Mouse (Mus musculus): ENCODE results near the gene Gm21964. TPM values are rescaled to one million over a fixed set of nuclear protein-coding genes. Genes with fewer than 3 reads are reported as not detected.
A peak's percentile ranks its signal among the peaks of the same experiment; 100 is the strongest.

Gene Gm21964
- not detected in 2 replicates for polyA plus RNA-seq (2015; fragmentation: Nextera tagmentation; extraction: Ambion mirVana)

DNA sequence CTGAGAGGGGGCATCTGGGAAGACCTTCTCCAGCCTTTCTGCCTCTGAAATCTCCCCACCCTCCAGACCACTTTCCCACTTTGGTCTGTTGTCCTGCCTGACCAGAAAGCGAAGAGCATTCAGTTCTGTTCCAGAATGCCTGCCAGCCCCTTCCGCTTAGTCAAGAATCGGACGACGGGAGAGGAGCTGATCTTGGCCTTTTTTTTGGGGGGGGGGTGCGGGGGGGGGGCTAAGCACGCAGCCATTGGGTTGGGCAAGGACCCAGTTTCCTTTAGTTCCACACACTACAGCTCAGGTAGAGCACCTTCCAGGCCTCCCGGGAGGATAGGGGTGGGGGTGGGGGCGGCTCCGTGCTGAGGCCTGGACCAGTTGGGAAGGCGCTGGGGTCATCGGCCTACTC is at the start of gene Gm21964:
Gm21964 (plus strand) TSS at position 301 of the 400 bp plus-strand sequence.
- H3K27me3 ChIP-seq (replicated peaks), result no peaks in the 10 kb centered on the region
- H3K36me3 ChIP-seq, result no peaks in the 10 kb centered on the region
- no peak within 1 kb of the TSS for H3K9ac ChIP-seq
- WGBS, result 86% methylated on average over 11 of the region's 12 CpGs
- H3K27ac ChIP-seq (replicated peaks), result no peak within 1 kb of the TSS
- no peaks in the 10 kb centered on the region for H3K9me3 ChIP-seq
- no peak within 1 kb of the TSS for H3K4me2 ChIP-seq
- H3K4me3 ChIP-seq, result no peak within 1 kb of the TSS
- no peaks in the 10 kb centered on the region for H3K4me1 ChIP-seq
- ATAC-seq (ENCODE audit: extremely low read depth, insufficient number of reproducible peaks, low FRiP score, low TSS enrichment), result no peak

DNA sequence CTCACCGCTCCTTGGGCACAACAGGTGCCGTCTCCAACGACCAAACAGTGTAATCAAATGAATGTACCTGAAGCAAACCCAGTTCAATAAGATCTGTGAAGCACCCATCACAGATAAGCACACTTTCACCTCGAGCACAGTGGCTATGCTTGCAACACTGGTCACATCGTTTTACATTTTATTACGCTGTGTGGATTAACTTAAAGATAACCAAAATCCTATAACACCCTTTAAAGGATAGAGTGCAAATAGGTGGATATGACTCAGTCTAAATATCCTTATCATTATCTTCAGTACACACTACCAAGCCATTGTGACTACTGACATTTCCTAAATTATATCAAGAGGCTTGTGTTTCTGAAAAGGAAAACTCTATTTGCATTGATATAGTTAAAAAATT is 49.8 kb upstream of the Gm21964 start:
- H3K27ac ChIP-seq (replicated peaks), result no peak overlapping the region
- no peak for ATAC-seq (ENCODE audit: extremely low read depth, insufficient number of reproducible peaks, low FRiP score, low TSS enrichment)
- no peak overlapping the region for H3K9ac ChIP-seq
- no peak overlapping the region for H3K4me3 ChIP-seq
- H3K27me3 ChIP-seq (replicated peaks), result no peaks in the 10 kb centered on the region
- no peak overlapping the region for H3K4me2 ChIP-seq
- 72% methylated on average over 6 of the region's 6 CpGs for WGBS
- no peaks in the 10 kb centered on the region for H3K9me3 ChIP-seq
- H3K4me1 ChIP-seq, result no peaks in the 10 kb centered on the region
- H3K36me3 ChIP-seq, result no peaks in the 10 kb centered on the region

DNA sequence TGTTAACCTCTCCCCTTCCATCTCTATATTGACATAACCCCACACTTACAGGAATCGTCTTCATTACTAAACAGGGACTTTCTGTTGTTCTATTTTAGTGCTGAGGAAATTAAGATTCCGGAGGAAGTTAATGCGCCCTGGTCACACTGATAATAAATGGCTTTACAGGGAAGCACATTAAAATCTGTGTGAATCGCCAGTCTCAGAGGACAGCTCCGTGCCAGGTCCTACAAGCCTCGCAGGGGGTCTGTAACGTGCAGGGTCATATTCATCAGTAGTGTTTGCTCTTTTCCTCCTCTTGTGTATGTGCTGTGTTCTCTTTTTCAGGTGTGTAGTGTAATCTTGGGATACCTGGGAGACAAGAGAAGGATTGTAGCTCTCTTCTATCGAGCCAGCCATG is 42.8 kb upstream of the Gm21964 start:
- Histone ChIP-seq H3K27ac (replicated peaks) (no peak overlapping the region), H3K4me3 (no peak overlapping the region), H3K27me3 (replicated peaks) (no peaks in the 10 kb centered on the region), H3K9ac (no peak overlapping the region), H3K9me3 (no peaks in the 10 kb centered on the region), H3K4me2 (no peak overlapping the region), H3K36me3 (no peaks in the 10 kb centered on the region), H3K4me1 (no peaks in the 10 kb centered on the region)
- no peak for ATAC-seq (ENCODE audit: extremely low read depth, insufficient number of reproducible peaks, low FRiP score, low TSS enrichment)
- 58% methylated on average over 8 of the region's 8 CpGs for WGBS

DNA sequence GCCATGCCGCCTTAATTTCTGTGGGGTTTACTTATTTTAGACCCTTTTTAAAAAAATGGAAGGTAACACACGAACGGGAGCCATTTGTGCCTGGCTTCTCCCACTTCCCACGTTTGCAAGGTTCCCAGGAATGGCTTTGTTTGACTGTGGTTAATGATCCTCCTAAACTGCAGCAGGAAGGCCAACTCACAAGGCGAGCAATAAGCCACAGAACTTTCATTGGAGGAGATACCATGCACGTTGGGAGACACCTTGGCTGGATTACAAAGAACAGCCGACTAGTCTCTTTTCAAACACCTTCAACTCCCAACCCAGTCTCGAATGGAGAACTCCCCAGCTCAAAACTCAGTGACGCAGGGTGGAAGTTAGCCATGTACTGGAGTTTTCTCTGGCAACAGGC is 36.8 kb upstream of the Gm21964 start:
- Histone ChIP-seq H3K4me2 (no peak overlapping the region), H3K4me1 (no peaks in the 10 kb centered on the region), H3K27me3 (replicated peaks) (no peaks in the 10 kb centered on the region), H3K9ac (no peak overlapping the region), H3K27ac (replicated peaks) (no peak overlapping the region), H3K4me3 (no peak overlapping the region), H3K9me3 (no peaks in the 10 kb centered on the region), H3K36me3 (no peaks in the 10 kb centered on the region)
- no peak for ATAC-seq (ENCODE audit: extremely low read depth, insufficient number of reproducible peaks, low FRiP score, low TSS enrichment)
- 69% methylated on average over 9 of the region's 9 CpGs for WGBS

DNA sequence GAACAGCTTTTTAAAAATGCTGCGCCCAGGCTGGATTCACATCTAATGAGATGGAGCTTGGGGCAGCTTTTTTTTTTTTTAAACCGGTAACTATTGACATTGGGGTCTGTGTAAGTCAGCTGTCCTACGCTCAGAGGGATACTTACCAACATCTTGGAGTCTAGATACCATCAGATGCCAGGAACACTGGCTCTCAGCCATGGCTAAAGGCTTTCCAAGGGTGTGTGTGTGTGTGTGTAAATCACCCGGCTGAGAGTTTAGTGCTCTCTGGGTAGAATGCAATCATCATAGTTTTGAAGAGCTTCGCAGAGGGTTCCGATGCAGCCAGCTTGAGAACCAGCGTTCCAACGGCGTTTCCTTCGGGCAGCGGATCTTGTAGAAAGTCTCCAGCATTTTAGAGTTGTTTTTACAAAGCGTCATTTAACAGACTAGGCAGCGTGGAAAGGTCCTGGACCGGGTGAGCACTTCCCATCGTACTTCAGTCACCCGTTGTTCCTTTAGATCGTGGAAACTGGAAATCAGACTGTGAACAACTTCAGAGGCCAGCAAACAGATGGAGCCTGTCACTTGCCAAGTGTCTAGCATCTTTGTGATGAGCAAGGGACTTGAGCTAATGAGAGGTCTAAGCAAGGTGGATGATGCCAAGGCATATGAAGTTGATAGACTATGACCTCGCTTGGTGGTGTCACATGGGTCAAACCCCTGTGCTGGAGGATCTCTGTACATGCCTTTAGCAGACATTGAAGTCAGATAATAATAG is 36.2 kb upstream of the Gm21964 start:
- 85% methylated on average over 18 of the region's 18 CpGs for WGBS
- ATAC-seq (ENCODE audit: extremely low read depth, insufficient number of reproducible peaks, low FRiP score, low TSS enrichment), result no peak
- H3K9me3 ChIP-seq, result no peaks in the 10 kb centered on the region
- H3K4me2 ChIP-seq, result no peak overlapping the region
- no peak overlapping the region for H3K4me3 ChIP-seq
- H3K36me3 ChIP-seq, result no peaks in the 10 kb centered on the region
- H3K27ac ChIP-seq (replicated peaks), result no peak overlapping the region
- H3K9ac ChIP-seq, result no peak overlapping the region
- H3K27me3 ChIP-seq (replicated peaks), result no peaks in the 10 kb centered on the region
- H3K4me1 ChIP-seq, result no peaks in the 10 kb centered on the region

DNA sequence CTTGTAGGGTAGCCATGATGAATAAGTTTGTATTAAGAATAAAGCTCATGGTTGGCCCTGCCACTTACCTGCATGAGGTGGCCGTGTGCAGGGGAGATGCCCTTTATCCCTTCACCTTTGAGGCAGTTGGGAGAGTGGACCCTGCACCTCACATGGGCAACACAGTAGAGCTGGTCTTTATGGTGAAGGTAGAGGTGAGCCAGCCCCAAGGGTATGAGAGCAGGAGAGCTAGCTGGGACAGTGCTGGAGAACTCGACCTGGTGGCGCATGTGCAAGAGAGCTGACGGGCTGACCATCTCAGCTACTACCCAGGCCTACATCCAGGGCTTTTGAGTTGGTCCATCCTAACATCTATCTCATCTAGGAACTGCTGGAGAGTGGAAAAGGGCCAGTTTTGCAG is 35.3 kb upstream of the Gm21964 start:
- Histone ChIP-seq H3K27me3 (replicated peaks) (no peaks in the 10 kb centered on the region), H3K36me3 (no peaks in the 10 kb centered on the region), H3K9ac (no peak overlapping the region), H3K4me3 (no peak overlapping the region), H3K9me3 (no peaks in the 10 kb centered on the region), H3K27ac (replicated peaks) (no peak overlapping the region), H3K4me1 (no peaks in the 10 kb centered on the region), H3K4me2 (no peak overlapping the region)
- WGBS, result 84% methylated on average over 4 of the region's 4 CpGs
- ATAC-seq (ENCODE audit: extremely low read depth, insufficient number of reproducible peaks, low FRiP score, low TSS enrichment), result no peak

DNA sequence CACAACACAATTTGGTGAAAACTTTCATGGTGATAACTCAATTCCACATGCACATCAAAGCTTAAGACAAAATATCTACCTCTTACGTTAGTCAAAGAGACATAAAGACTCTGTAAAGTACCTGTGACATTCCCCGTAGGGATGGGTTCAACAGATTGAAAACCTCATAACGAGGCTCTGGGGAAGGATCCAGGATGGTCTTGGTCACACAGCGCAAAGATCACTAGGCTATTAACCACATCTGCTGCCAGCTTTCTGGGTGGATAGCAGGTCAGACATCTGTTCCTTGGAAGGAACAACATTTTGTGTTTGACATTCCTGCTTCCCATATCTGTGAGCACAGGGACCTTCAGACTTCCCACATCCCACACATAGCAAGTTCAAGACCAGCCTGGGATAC is 31.3 kb upstream of the Gm21964 start:
- Histone ChIP-seq H3K36me3 (no peaks in the 10 kb centered on the region), H3K4me3 (no peak overlapping the region), H3K9me3 (no peaks in the 10 kb centered on the region), H3K4me1 (no peaks in the 10 kb centered on the region), H3K4me2 (no peak overlapping the region), H3K27ac (replicated peaks) (no peak overlapping the region), H3K27me3 (replicated peaks) (no peaks in the 10 kb centered on the region; the same call in 1 of the 2 replicates), H3K9ac (no peak overlapping the region)
- no peak for ATAC-seq (ENCODE audit: extremely low read depth, insufficient number of reproducible peaks, low FRiP score, low TSS enrichment)
- 81% methylated on average over 4 of the region's 4 CpGs for WGBS

DNA sequence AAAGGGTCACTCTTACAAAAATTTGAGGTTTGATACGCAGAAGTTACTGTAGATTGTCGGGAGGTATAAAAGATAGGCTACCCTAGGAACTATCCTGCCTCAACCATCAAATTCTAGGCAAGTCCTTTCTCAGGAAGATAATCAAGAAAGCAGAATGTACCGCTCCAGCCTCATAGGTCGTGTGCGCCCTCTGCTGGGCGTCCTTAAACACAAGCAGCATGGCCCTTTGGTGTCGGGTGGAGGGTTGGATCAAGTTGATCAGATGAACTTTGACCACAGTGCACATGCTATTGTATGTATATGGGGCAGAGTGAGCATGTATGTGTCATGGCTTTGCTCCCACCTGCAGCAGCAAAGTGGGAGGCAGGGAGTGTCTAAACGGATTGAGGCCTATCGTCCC is 29.4 kb upstream of the Gm21964 start:
- Histone ChIP-seq H3K36me3 (no peaks in the 10 kb centered on the region), H3K9ac (no peak overlapping the region), H3K4me1 (no peaks in the 10 kb centered on the region), H3K27ac (replicated peaks) (no peak overlapping the region), H3K27me3 (replicated peaks) (peaks cover 9% of the 10 kb centered on the region; the same call in 1 of the 2 replicates), H3K4me2 (no peak overlapping the region), H3K4me3 (no peak overlapping the region), H3K9me3 (no peaks in the 10 kb centered on the region)
- no peak for ATAC-seq (ENCODE audit: extremely low read depth, insufficient number of reproducible peaks, low FRiP score, low TSS enrichment)
- 13% methylated on average over 9 of the region's 9 CpGs for WGBS

GRCm38 (mm10) chr8:110074496-110074895 is 26.5 kb upstream of the Gm21964 start:
- H3K4me2 ChIP-seq, result no peak overlapping the region
- H3K27ac ChIP-seq (replicated peaks), result no peak overlapping the region
- peaks cover 10% of the 10 kb centered on the region; the same call in 1 of the 2 replicates for H3K27me3 ChIP-seq (replicated peaks)
- no peaks in the 10 kb centered on the region for H3K9me3 ChIP-seq
- no peak overlapping the region for H3K4me3 ChIP-seq
- no peak for ATAC-seq (ENCODE audit: extremely low read depth, insufficient number of reproducible peaks, low FRiP score, low TSS enrichment)
- no peaks in the 10 kb centered on the region for H3K36me3 ChIP-seq
- WGBS, result 78% methylated on average over 8 of the region's 8 CpGs
- H3K4me1 ChIP-seq, result peaks cover 4% of the 10 kb centered on the region; the same call in 1 of the 2 replicates
- no peak overlapping the region for H3K9ac ChIP-seq

- peaks cover 10% of the 10 kb centered on the region; the same call in 1 of the 2 replicates for H3K27me3 ChIP-seq (replicated peaks)
- H3K36me3 ChIP-seq, result peaks cover 12% of the 10 kb centered on the region
- H3K4me2 ChIP-seq, result peak within 1 kb of the TSS; percentile 89
- ATAC-seq (ENCODE audit: extremely low read depth, insufficient number of reproducible peaks, low FRiP score, low TSS enrichment), result no peak; the same call in 1 of the 2 replicates
- peak within 1 kb of the TSS; percentile 72 for H3K4me3 ChIP-seq
- no peak within 1 kb of the TSS for H3K27ac ChIP-seq (replicated peaks)
- peak within 1 kb of the TSS; percentile 86 for H3K9ac ChIP-seq
- peaks cover 13% of the 10 kb centered on the region for H3K4me1 ChIP-seq
- H3K9me3 ChIP-seq, result no peaks in the 10 kb centered on the region
- WGBS, result 8% methylated on average over 54 of the region's 54 CpGs
Observed at GRCm38 (mm10) chr8:110079282-110080221, 21.5 kb upstream of the Gm21964 start, which contains the start of gene Zfp612. Gene Zfp612, plus strand, starts transcription at chr8:110079746.

GRCm38 (mm10) chr8:110082416-110083105 is 18.4 kb upstream of the Gm21964 start:
- no peaks in the 10 kb centered on the region; the same call in 1 of the 2 replicates for H3K27me3 ChIP-seq (replicated peaks)
- peaks cover 13% of the 10 kb centered on the region for H3K4me1 ChIP-seq
- H3K36me3 ChIP-seq, result peaks cover 41% of the 10 kb centered on the region
- no peak for ATAC-seq (ENCODE audit: extremely low read depth, insufficient number of reproducible peaks, low FRiP score, low TSS enrichment)
- 75% methylated on average over 11 of the region's 11 CpGs for WGBS
- no peak overlapping the region for H3K4me3 ChIP-seq
- no peak overlapping the region for H3K27ac ChIP-seq (replicated peaks)
- H3K4me2 ChIP-seq, result no peak overlapping the region
- no peak overlapping the region for H3K9ac ChIP-seq
- peaks cover 4% of the 10 kb centered on the region; the same call in 1 of the 2 replicates for H3K9me3 ChIP-seq

Measured in heart, embryonic 13.5 days (tissue).